Mouse (Mus musculus) lung, adult 2 months (tissue): ENCODE measurements around the gene Mapkbp1.

ENCODE experiments used
- CTCF ChIP-seq: fragments of 200-500 bp; IDR thresholded peaks from 2 replicates; pipeline ENCODE4 v1.5.1; 2011; ENCODE audit warnings: mild to moderate bottlenecking, low read length, control low read depth; ENCODE audit not compliant: insufficient read depth
- POLR2A ChIP-seq: fragments of 200-500 bp; IDR thresholded peaks from 2 replicates; pipeline ENCODE4 v1.6.1; 2011; ENCODE audit warnings: low read depth, mild to moderate bottlenecking, control low read depth, low read length, borderline replicate concordance; ENCODE audit errors: extremely low read depth

DNA sequence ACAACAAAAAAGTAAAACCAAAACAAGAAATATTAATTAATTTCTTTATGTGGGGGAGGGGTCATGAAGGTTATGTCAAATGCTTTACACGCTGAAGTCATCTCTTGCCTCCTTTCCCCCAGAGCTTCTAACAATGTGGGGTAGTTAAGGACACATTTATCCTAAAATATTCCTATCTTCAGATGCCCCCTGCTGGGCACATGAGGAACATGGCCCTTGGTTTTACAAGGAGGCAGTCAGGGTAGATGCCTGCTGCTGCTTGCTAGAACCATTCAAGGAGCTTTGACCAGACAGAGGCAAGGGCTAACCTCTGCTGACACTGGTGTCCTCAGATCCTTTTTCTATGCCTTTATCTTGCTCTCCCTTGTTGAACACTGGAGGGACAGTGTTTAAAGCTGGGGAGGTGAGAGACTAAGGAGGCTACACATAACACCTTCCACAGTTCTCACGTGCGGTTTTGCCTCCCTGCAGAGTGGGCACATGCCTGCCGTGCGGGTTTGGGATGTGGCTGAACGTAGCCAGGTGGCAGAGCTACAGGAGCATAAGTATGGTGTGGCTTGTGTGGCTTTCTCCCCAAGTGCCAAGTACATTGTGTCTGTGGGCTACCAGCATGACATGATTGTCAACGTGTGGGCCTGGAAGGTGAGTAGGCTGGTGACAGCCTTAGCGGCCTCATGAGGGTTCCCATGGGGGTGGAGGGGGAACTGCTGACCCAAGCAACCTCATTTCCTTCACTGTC, 39.1 kb downstream of the Mapkbp1 start:
- TF ChIP-seq POLR2A (no peak), CTCF (peak; percentile 62)
